Mouse (Mus musculus): ENCODE measurements around the gene Ints11.

- TF ChIP-seq CTCF (IDR thresholded peaks at IDR 0.05; ENCODE audit: low read depth, low read length) (peak; percentile 87), POLR2A (IDR thresholded peaks at IDR 0.05; ENCODE audit: extremely low read depth, insufficient read depth, low read length) (peak; percentile 73)
These were observed 38.1 kb upstream of the Ints11 start, which contains the start of gene Aurkaip1 for GRCm38 (mm10) chr4:155831205-155831766.

Data from liver, adult 2 months (tissue).